Mouse (Mus musculus) kidney, embryonic 15.5 days (tissue): ENCODE results near the gene Tbx1. TPM values are rescaled to one million over a fixed set of nuclear protein-coding genes. Genes with fewer than 3 reads are reported as not detected.

Source experiments
- ATAC-seq: fragments of 200-750 bp; cut with Nextera tagmentation; replicated peaks from 2 replicates; pipeline ENCODE4 v1.8.0; 2017; ENCODE audit warnings: moderate TSS enrichment; ENCODE audit not compliant: low FRiP score
- H3K27ac ChIP-seq: fragments of 300-500 bp; sonication (generic); 2 replicates; pipeline ENCODE4 v1.5.1; 2015; ENCODE audit warnings: mild to moderate bottlenecking, inconsistent platforms
- H3K27me3 ChIP-seq: fragments of 300-500 bp; sonication (generic); 2 replicates; pipeline ENCODE4 v1.6.1; 2015; ENCODE audit warnings: inconsistent platforms
- H3K36me3 ChIP-seq: fragments of 300-500 bp; sonication (generic); 2 replicates; pipeline ENCODE4 v1.6.1; 2015; ENCODE audit warnings: inconsistent platforms
- H3K4me1 ChIP-seq: fragments of 300-500 bp; sonication (generic); 2 replicates; pipeline ENCODE4 v1.6.1; 2015; ENCODE audit warnings: inconsistent platforms
- H3K4me2 ChIP-seq: fragments of 300-500 bp; sonication (generic); 2 replicates; pipeline ENCODE4 v1.6.1; 2015; ENCODE audit warnings: moderate library complexity, mild to moderate bottlenecking, inconsistent platforms
- H3K4me3 ChIP-seq: fragments of 300-500 bp; sonication (generic); replicated peaks from 2 replicates; pipeline ENCODE4 v1.5.1; 2015; ENCODE audit warnings: mild to moderate bottlenecking, inconsistent platforms
- H3K9ac ChIP-seq: fragments of 300-500 bp; sonication (generic); 2 replicates; pipeline ENCODE4 v1.6.1; 2015; ENCODE audit warnings: mild to moderate bottlenecking, inconsistent platforms
- H3K9me3 ChIP-seq: fragments of 300-500 bp; sonication (generic); replicated peaks from 2 replicates; pipeline ENCODE4 v1.6.1; 2016; ENCODE audit warnings: inconsistent platforms
- WGBS: fragments of 180-500 bp; shearing (Covaris S2); methylation state at CpG from one replicate; pipeline ENCODE4 v1.1.7; 2015; ENCODE audit warnings: mixed read lengths; 5-methylcytosine and 5-hydroxymethylcytosine counted together
- polyA plus RNA-seq: library from polyadenylated mRNA; unstranded; fragments of >200 nt; fragmentation: Nextera tagmentation; extraction: Ambion mirVana; gene quantifications from 2 replicates; pipeline ENCODE4 v1.2.1, GENCODE M21; 2015

Tbx1 gene
- polyA plus RNA-seq, 1 experiment from 2014 or later = 0.40 TPM

DNA sequence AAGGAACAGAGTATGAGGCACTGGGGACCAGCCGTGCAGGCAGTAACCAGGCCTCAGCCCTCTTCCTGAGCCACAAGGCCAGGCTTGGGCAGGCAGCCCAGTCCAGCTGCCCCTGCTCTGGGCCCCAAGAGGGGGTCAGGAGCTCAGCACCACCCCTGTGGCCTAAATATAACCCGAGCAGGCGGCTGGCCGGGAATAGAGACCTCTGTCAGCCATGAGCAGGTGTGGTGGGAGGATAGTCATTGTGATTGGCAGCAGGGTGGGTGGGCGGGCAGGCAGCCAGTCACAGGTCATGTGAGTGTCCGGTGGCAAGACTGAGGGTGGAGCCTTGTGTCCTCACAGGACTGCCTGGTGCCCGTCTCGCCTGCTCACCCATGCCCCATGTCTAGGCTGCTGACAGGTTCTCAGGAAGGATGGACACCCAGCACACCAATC, 13.8 kb upstream of the Tbx1 start:
- no peaks in the 10 kb centered on the region for H3K36me3 ChIP-seq
- H3K9ac ChIP-seq = no peak overlapping the region
- H3K9me3 ChIP-seq = no peaks in the 10 kb centered on the region
- H3K27ac ChIP-seq = no peak overlapping the region
- ATAC-seq = peak; percentile 40
- H3K27me3 ChIP-seq = peaks cover 43% of the 10 kb centered on the region
- no peak overlapping the region for H3K4me2 ChIP-seq
- WGBS = 31% methylated on average over 8 of the region's 8 CpGs
- H3K4me1 ChIP-seq = peaks cover 38% of the 10 kb centered on the region
- H3K4me3 ChIP-seq = no peak overlapping the region

DNA sequence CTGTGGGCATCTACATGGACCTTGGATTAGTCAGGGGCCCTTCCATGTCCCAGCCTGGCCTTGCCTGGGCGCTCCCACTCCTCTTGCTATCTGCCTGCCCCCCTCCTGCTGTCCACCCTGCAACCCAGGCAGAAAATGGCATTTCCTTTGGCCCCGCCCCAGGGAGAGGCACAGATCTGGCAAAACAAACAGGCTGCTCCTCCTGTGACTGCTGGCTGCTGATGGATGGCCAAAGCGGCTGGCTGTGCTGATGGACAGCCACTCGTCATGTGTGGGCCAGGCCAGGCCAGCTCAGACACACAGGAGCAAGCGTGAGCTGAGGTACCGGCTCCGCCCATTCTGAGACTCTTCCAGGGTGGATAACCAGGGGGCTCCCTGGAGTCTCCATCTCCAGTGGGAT, 11.0 kb upstream of the Tbx1 start:
- H3K27ac ChIP-seq = no peak overlapping the region
- peaks cover 56% of the 10 kb centered on the region for H3K27me3 ChIP-seq
- no peak overlapping the region for H3K9ac ChIP-seq
- H3K4me1 ChIP-seq = peaks cover 23% of the 10 kb centered on the region
- no peaks in the 10 kb centered on the region for H3K36me3 ChIP-seq
- ATAC-seq = no peak
- H3K4me3 ChIP-seq = no peak overlapping the region
- H3K9me3 ChIP-seq = no peaks in the 10 kb centered on the region
- no peak overlapping the region for H3K4me2 ChIP-seq
- 51% methylated on average over 7 of the region's 7 CpGs for whole genome bisulfite sequencing

DNA sequence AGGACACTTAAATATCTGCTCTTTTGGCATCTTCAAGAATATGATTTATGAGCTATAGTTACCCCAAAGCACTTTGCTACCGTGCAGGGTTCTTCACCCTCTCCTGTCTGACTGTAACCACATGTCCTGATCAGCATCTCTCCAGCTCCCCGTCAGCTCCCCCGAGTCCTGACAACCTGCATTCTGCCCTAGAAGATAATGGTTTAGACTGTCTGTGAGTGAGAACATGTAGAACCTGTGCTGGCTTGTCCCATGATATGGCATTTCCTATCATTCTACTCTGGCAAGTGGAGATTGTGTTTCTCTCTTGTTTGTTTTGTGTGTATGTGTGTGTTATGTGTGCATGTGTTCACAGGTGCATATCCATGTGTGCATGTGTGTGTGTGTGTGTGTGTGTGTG, 7.5 kb upstream of the Tbx1 start:
- H3K4me3 ChIP-seq = no peak overlapping the region
- H3K4me2 ChIP-seq = no peak overlapping the region
- H3K9me3 ChIP-seq = no peaks in the 10 kb centered on the region
- peaks cover 17% of the 10 kb centered on the region for H3K4me1 ChIP-seq
- H3K27ac ChIP-seq = no peak overlapping the region
- peaks cover 63% of the 10 kb centered on the region for H3K27me3 ChIP-seq
- H3K9ac ChIP-seq = no peak overlapping the region
- ATAC-seq = no peak
- 58% methylated on average over 3 of the region's 3 CpGs for WGBS
- no peaks in the 10 kb centered on the region for H3K36me3 ChIP-seq

DNA sequence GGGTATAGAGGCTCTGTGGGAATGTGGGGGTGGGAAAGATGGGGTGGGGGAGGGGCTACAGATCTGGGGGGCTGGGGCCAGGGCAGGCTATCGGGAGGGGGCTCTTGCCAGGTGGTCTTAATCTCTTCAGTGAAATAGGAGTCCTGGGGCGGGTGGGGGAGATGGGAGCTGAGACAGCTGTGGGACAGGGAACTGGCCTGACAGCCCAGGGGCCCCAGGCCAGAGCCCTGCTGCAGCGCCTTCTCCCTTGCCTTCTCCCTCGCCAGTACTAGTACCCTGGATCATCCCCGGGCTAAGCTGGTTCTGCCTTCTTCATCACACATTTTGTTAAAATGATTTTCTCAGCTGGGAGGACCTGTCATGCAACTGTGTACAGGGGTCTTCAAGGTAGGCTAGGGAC, 5.8 kb upstream of the Tbx1 start:
- WGBS = 46% methylated on average over 5 of the region's 5 CpGs
- no peaks in the 10 kb centered on the region for H3K36me3 ChIP-seq
- ATAC-seq = 0 out of 2 replicates have a peak, but pooled peaks have one; percentile 7
- H3K27ac ChIP-seq = no peak overlapping the region
- H3K9me3 ChIP-seq = no peaks in the 10 kb centered on the region
- H3K27me3 ChIP-seq = peaks cover 78% of the 10 kb centered on the region
- H3K9ac ChIP-seq = no peak overlapping the region
- H3K4me3 ChIP-seq = no peak overlapping the region
- no peak overlapping the region for H3K4me2 ChIP-seq
- H3K4me1 ChIP-seq = peaks cover 11% of the 10 kb centered on the region

DNA sequence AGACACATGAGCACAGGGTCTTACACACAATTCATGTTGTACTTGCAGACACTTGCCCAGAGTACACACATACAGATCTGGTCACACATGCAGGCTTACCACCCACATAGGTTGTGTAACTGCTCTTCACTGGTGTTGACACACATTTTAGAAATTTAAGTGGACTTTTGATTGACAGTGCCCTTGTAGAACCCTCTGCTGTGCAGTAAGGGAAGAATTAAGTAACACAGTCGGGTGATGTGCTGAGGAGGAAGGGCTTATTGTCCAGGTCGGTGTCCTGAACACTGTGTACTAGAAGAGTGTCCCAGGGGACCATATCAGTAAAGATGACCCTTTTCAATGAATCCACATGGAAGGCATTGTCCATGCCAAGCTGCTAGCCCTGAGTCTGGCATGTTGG, 3.5 kb upstream of the Tbx1 start:
- Histone ChIP-seq H3K9ac (no peak overlapping the region), H3K4me2 (no peak overlapping the region), H3K4me3 (no peak overlapping the region), H3K9me3 (no peaks in the 10 kb centered on the region), H3K27me3 (peaks cover 91% of the 10 kb centered on the region), H3K4me1 (peaks cover 27% of the 10 kb centered on the region), H3K36me3 (no peaks in the 10 kb centered on the region), H3K27ac (no peak overlapping the region)
- WGBS = 73% methylated on average over 2 of the region's 2 CpGs
- ATAC-seq = no peak

DNA sequence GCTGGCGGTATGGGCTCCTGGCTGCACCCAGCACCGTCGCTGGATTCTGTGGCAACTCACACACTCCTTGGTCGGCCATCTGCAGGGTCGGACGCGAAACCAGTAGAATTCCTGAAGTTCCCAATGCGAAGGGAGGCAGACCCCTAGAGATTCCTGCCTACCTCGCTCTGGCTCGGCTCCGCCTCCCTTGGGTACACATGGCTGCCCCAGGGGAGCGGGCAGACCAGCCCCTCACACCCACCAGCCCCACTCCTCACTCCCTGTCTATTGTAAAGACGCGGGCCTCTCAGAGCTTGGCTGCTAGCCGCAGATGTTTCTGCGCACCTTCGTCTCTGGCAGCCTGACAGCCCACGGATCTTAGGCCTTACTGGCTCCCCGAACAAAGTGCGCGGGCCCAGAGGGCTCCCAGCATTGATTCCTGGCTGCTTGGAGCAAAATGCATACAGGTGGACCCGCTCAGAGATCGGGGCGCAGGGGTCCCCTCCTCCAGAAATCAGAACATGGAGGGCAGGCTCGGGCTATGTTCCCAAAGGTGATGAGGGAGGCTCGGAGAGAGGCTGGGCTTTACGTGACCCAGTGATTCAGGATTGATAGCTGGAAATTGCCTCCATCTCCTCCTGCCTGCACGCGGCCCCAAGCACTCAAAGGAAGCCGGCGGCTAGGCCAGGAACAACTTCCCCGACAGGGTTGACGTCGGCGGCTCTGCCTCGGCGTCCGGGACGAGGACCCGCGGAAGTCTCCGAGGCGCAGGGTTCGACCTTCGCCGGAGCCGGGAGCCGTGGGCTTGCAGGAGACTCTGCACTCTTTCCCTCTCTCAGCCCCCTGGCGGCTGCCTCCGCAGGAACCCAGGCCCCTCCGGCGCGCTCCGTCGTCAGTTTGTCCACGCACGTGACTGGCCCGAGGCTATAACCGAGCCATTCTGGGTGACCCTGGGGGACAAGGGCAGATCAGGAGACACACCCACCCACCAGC, 862 bp upstream of the Tbx1 start:
- peaks cover 93% of the 10 kb centered on the region for H3K27me3 ChIP-seq
- peaks cover 43% of the 10 kb centered on the region for H3K4me1 ChIP-seq
- no peak overlapping the region for H3K27ac ChIP-seq
- H3K36me3 ChIP-seq = no peaks in the 10 kb centered on the region
- 4% methylated on average over 59 of the region's 59 CpGs for WGBS
- peak overlapping the region; percentile 56 for H3K4me2 ChIP-seq
- H3K9ac ChIP-seq = no peak overlapping the region
- no peaks in the 10 kb centered on the region for H3K9me3 ChIP-seq
- H3K4me3 ChIP-seq = peak overlapping the region; percentile 32
- no peak; the same call in none of the 2 replicates for ATAC-seq

DNA sequence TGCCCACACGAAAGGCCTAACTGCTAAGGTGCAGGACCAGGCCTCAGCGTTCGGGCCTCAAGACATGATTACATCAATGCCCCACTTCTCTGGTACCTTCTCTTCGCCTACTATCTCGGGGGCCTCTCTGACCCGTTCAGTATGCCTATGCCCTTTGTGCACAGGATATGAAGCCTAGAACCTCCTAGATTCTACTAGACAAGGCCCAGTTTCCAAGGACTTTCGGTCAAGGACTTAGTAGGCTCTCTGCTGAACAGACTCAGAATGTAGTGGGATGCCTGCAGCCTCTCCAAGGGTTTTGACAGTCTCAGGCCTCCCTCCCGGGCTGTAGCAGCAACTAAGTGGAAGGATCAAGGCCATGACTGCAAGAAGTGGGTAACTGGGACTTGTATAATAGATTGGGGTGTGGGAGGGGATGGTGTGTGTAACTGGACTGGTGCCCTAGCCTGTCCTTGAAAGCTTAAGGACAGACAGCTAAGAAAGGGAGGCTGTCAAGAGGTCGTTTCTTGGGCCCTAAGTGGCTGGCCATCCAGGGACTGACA, 1.3 kb downstream of the Tbx1 start:
- H3K36me3 ChIP-seq = no peaks in the 10 kb centered on the region
- H3K9ac ChIP-seq = no peak overlapping the region
- no peak overlapping the region for H3K27ac ChIP-seq
- ATAC-seq = no peak
- H3K9me3 ChIP-seq = no peaks in the 10 kb centered on the region
- H3K4me2 ChIP-seq = no peak overlapping the region
- H3K4me1 ChIP-seq = peaks cover 51% of the 10 kb centered on the region
- H3K27me3 ChIP-seq = peaks cover 97% of the 10 kb centered on the region
- WGBS = 33% methylated on average over 9 of the region's 9 CpGs
- H3K4me3 ChIP-seq = no peak overlapping the region; the same call in 1 of the 2 replicates

DNA sequence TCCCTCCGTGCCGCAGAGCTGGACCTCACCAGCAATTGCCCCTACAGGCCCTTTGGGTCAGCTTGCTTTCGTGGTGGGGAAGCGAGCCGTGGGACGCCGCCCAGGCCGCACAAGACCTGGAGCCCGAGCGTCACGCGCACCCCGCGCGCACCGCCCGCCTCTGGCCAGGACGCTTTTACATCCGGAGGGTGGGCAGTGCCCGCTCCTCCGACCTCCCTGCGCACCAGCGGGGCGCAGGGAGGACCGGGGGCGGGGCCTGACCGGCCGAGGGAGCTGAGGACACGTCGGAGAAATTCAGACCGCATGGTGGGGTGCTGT, 1.8 kb downstream of the Tbx1 start:
- H3K4me1 ChIP-seq = peaks cover 51% of the 10 kb centered on the region
- no peak overlapping the region for H3K9ac ChIP-seq
- H3K27me3 ChIP-seq = peaks cover 97% of the 10 kb centered on the region
- no peak for ATAC-seq
- 10% methylated on average over 31 of the region's 31 CpGs for WGBS
- H3K27ac ChIP-seq = no peak overlapping the region
- peak overlapping the region; percentile 23 for H3K4me3 ChIP-seq
- no peaks in the 10 kb centered on the region for H3K36me3 ChIP-seq
- H3K9me3 ChIP-seq = no peaks in the 10 kb centered on the region
- H3K4me2 ChIP-seq = peak overlapping the region; percentile 46

DNA sequence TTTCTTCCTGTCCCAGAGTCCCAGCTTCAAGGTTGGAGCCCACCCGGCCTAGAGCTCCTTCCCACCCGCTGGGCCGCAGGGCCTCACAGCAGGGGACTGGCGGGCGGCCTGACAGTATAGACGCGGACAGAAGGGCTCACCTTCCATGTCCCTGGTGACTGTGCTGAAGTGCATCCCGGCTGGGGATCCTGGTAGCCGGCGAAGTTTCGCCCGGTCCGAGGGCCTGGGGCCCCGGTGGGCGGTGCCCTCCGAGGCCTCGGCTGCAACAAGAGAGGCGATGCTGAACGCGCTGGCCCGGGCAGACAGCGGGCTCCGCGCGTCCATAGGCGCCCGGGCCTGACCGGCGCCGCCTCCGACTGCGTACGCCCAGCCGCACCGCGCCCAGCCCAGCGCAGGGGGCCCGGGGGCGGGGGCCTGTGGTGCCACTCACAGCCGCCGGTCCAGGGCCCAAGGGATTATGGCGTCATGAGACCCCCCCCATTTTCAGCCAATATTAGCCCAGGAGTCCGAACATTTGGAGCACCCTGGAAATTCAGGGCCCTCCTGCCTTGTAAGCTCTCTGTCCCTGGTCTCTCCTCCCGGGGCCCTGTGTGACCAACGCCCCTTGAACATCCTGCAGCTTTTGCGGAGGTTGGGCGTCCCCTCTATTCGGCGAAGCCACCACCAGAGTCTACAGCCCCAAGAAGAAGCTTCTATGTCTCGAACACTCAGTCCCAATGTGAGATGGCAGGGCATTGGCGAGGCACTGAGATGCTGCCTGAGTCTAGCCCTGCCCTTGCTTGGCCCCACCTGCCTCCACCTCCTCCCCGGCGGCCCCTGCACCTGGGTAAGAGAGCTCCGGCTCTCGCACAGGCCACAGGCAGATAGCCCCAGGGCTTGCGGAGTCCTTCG, 2.4 kb downstream of the Tbx1 start:
- H3K9me3 ChIP-seq = no peaks in the 10 kb centered on the region
- H3K36me3 ChIP-seq = no peaks in the 10 kb centered on the region
- H3K27ac ChIP-seq = no peak overlapping the region
- peak overlapping the region; percentile 23 for H3K4me3 ChIP-seq
- 2% methylated on average over 57 of the region's 57 CpGs for WGBS
- peaks cover 97% of the 10 kb centered on the region for H3K27me3 ChIP-seq
- peak; percentile 27; the same call in 1 of the 2 replicates for ATAC-seq
- no peak overlapping the region for H3K9ac ChIP-seq
- H3K4me1 ChIP-seq = peaks cover 51% of the 10 kb centered on the region
- peak overlapping the region; percentile 46 for H3K4me2 ChIP-seq

DNA sequence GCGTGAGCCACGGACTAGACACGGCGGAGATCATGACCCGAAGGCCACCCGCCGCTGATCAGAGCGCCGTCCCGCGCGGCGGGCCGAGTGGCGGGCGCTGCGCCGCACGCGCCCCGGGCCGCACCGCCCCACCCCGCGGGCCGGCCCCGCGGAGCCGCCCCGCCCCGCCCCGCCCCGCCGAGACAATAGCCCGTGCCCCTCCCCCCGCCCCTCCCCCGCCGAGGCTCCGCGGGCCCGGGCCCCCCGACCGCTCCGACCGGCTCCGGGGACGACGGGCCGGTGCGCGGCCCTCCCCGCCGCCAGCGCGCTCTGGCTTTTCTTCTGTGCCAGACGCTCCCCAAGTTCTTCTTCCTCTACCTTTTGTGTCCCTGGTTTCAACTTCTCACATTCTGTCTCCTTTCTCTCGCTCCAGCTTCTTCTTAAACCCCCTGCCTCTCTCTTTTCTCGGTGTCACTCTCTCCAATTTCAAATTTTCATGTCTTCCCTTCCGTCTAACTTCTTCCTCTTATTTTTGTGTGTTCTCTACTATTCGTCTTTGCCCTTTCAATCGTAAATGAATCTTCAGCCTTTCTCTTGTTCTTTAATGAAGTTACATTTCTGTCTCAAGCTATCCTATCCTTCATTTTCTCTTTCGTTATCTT, 3.4 kb downstream of the Tbx1 start:
- WGBS = 3% methylated on average over 17 of the region's 62 CpGs
- H3K4me3 ChIP-seq = peak overlapping the region; percentile 45
- no peaks in the 10 kb centered on the region for H3K9me3 ChIP-seq
- peaks cover 59% of the 10 kb centered on the region for H3K4me1 ChIP-seq
- no peak overlapping the region for H3K9ac ChIP-seq
- no peak for ATAC-seq
- H3K27me3 ChIP-seq = peaks cover 100% of the 10 kb centered on the region
- peak overlapping the region; percentile 77 for H3K4me2 ChIP-seq
- H3K36me3 ChIP-seq = no peaks in the 10 kb centered on the region
- H3K27ac ChIP-seq = no peak overlapping the region

DNA sequence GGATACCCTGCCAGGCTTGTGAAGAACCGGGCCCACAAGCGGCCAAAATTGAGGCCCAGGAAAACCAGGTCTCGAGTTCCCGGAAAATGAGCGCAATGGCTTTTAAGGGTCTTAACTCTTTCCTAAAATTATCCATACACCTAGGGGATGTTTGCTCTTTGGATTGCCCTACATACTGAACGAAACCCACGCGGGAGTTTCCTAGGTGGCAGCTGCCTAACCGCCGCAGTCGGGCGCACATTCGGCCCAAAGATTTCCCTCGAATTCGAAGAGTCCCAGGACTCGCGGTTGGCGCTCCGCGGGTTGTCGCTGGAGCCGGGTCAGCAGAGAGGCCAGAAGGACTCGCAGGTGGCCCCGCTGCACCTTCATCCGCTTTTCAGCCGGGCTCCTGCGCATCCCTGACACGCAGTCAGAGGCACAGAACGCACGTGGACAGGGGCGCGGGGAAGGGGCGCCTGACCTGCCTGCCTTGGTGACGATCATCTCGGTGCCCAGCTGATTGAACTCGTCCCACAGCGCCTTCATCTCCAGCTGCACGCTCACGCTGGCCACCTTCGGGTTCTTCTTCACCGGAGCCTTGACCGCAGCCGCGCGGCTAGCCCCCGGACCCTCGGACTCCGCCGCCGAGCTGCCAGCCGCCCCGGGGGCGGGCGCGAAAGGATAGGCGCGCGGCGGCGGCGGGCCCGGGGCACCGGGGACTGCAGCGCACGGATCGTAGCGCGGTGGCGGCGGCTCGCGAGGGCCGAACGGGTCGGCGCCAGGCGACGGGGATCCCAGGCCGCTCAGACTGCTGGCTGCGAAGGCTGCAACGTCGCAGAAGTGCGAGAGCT, 4.2 kb downstream of the Tbx1 start:
- no peak for ATAC-seq
- 3% methylated on average over 83 of the region's 83 CpGs for WGBS
- no peaks in the 10 kb centered on the region for H3K9me3 ChIP-seq
- H3K27ac ChIP-seq = no peak overlapping the region
- peaks cover 100% of the 10 kb centered on the region for H3K27me3 ChIP-seq
- no peak overlapping the region; the same call in 1 of the 2 replicates for H3K9ac ChIP-seq
- no peaks in the 10 kb centered on the region for H3K36me3 ChIP-seq
- H3K4me2 ChIP-seq = peak overlapping the region; percentile 77
- H3K4me3 ChIP-seq = peak overlapping the region; percentile 45
- H3K4me1 ChIP-seq = peaks cover 59% of the 10 kb centered on the region
